Mouse (Mus musculus): ENCODE results near the gene Itga2b.
"Not testable (repeated sequence)": the region's sequence is repeated elsewhere in the genome, so short reads cannot be mapped to it uniquely, and the experiment has no call there.

The Itga2b gene

DNA sequence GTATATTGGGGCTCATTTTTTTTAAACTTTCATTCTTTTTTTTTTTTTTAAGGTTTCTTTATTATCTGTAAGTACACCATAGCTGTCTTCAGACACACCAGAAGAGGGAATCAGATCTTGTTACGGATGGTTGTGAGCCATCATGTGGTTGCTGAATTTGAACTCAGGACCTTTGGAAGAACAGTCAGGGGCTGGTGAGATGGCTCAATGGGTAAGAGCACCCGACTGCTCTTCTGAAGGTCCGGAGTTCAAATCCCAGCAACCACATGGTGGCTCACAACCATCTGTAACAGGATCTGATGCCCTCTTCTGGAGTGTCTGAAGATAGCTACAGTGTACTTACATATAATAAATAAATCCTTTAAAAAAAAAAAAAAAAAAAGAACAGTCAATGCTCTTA is 59.6 kb downstream of the Itga2b start:
- DNase-seq, result not testable (repeated sequence)

DNA sequence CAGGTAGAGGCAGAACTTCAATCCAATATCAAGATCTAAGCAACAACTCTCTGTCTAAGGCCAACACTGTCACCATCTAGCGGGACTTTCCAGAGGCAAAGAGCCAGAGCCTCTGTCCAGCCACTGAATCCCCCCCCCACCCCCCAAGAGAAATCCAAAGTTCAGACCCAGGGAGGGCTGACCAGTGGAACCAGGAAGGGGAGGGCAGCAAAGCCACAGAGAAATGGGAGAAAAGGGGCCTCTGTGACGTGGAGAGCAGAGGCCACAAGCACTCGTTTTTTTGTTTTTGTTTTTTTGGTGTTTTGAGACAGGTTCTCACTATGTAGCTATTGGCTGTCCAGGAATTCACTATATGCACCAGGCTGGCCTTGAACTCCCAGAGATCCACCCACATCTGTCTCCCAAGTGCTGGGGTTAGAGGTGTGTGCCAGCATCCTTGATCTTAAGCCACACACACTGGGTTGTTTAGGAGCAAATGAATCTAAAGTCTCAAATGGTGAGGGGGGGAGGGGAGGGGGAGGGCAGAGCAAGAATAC is 60.1 kb downstream of the Itga2b start:
- DNase-seq, result no peak

DNA sequence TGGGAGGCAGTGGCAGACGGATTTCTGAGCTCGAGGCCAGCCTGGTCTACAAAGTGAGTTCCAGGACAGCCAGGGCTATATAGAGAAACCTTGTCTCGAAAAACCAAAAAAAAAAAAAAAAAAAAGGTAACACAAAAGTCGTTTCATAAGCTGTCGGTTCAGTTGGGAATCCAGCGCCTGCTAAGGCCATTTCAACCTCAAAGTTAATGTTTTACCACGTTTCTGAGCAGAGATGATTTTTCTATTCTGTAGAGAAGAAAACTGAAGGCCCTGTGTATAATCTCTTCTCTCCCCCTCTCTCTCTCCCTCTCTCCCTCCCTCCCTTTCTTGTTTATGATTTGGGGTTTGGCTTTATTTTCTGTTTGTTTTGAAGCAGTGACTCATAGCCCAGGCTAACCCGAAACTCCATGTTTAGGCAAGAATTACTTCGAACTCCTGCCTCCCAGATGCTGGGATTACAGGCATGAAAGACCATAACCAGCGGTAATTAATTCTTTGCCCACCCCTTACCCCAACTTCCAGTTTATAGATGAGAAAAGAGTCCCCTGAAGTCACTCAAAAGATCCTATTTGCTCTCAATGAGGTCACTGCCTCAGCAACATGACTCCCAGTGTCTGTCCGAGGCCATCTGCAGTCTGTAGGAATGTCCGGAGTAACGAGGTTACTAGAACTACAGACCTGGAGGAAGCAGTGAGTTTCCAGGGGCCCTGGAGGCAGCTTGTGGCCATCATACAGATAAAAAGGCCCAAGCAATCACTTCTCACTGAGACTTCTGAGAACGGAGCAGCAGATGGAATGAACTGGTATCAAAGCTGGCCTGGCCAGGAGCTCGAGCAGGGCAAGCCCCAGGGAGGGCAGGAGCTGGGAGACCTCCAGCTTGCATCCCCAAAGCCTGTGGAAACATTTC is 60.8 kb downstream of the Itga2b start:
- DNase-seq, result no peak

DNA sequence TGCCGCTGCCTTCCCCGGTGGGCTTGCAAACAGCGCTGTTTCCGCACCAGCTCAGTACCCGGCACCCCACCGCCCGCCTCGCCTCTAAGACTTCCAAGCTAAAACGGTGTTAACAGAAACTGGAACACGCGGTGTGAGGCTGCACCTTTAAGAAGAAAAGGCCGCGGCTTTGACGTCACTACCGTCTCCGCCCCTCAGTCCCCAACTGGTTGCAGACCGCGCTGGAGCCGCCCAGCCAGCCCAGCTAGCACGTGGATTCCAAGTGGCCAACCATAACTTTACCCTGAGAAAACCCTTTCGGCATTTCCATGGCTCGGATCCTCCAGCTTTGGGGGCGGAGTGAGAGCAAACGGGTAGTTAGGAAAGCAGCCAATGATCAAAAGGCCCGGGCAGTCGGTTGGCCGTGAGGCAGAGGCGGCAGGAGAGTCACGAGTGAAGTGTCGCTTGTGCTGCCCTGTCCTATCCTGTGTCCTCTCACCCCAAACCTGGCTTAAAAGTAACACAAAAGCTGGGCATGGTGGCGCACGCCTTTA is 61.5 kb downstream of the Itga2b start:
- DNase-seq, result peak; percentile 97

DNA sequence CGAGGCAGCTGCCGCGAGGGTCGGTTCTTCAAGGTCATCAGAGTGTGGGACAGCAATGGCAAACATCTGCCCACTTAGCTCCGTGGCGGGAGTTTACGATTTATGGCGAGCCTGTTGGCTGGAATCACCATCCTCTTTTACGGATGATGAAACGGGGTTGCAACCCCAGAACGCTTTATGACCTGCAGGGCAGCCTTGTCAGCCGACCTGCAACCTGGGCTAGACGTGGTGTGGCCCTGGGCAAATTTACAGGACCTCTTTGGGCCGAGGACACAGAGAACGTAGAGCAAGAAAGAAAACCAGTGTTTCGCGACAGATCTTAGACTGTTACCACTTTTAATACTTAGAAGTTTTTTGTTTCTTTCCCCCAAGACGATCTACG is 62.1 kb downstream of the Itga2b start, which contains the start of gene Slc25a39:
Slc25a39 (minus strand) TSS at position 113 of the 382 bp plus-strand sequence.
- DNase-seq, result no peak

DNA sequence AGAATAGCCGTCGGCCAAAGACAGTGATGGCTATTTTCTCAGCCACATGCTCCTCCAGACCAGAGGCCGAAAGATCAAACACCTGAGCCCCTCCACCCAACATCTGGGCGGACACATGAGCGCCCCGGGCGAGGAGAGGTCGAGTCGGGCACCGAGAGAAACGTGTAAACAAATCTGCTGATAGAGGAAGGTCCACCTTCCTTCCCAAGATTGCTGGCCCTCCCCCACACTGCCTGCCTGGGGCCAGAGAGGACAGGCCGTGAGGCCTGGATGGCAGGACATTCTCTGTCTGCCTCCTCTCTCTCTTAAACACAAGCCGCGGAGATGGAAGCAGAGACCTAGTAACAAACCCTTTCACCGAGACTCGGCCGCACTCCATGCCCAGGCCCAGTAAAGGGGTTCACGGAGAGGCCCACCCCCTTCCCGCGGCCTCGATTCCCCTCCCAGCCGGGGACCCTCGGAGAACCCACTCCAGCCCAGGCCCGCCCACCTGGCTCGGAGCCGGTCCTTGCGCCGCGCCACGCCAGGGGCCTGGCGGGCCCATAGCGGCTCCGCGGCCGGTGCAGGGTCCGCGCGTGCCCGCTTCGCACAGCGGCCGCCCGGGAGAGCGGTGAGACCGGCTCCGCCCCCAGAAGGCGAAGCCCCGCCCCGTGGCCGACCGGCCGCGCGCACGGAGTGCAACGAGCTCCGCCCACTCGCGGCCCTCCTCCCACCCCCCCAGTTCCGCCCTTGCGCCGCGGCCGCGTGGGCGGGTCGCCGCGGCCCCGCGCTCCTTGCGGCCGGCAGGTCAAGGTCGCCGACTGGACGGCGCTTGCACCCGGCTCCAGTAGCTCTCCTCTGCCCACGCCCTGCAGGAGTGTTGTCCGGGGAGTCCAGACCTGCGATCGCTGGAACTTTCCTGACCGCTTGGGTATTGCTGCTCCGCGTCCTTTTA is 62.8 kb downstream of the Itga2b start:
- DNase-seq, result peak; percentile 91

DNA sequence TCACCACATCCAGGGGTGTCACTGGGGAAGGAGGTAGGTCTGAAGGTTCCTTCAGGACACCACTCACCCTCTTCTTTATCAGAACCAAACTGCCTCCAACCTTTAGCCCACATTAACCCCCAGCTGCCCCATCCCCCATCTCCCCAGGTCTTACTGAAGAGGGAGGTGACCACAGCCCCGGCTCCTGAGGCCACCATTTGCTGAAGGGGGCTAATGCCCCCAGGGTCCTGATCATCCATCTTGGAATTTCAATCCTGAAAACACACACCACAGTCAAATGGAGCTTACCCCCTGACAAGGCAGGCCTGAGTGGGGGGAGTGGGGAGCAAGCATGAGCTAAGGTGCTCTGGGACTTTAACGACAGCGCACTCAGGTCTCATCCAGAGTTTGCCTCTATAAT is 63.5 kb downstream of the Itga2b start:
- no peak for DNase-seq

DNA sequence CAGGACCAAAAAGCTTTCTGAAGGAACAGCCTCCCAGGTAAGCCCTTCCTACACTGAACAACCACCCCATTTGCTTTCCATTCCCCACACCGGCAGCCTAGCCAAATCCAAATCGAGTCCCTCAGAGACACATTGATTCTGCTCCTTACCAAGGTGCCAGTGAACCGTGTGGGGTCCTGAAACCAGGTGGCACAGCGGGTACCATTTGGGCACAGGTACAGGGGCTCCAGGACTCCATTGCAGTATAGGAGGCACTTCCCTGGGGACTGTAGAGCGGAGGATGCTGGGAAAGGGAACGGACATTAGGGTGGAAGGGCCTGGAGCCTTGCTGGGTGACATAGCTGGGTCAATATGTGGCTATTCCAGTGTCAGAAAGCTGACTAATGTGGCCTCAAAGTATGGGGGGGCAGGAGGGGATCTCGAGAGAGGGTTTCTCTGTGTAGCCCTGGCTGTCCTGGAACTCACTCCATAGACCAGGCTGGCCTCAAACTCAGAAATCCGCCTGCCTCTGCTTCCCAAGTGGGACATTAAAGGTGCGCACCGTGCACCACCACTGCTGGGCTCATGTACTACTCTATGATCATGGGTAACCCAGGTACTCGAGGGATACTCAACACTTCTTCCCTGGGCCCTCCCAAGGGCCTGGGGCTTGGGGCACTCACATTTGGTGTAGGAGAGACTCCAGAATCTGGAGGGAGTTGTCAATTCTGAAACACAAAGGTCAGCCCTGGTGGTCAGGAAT is 64.2 kb downstream of the Itga2b start:
- no peak for DNase-seq

DNA sequence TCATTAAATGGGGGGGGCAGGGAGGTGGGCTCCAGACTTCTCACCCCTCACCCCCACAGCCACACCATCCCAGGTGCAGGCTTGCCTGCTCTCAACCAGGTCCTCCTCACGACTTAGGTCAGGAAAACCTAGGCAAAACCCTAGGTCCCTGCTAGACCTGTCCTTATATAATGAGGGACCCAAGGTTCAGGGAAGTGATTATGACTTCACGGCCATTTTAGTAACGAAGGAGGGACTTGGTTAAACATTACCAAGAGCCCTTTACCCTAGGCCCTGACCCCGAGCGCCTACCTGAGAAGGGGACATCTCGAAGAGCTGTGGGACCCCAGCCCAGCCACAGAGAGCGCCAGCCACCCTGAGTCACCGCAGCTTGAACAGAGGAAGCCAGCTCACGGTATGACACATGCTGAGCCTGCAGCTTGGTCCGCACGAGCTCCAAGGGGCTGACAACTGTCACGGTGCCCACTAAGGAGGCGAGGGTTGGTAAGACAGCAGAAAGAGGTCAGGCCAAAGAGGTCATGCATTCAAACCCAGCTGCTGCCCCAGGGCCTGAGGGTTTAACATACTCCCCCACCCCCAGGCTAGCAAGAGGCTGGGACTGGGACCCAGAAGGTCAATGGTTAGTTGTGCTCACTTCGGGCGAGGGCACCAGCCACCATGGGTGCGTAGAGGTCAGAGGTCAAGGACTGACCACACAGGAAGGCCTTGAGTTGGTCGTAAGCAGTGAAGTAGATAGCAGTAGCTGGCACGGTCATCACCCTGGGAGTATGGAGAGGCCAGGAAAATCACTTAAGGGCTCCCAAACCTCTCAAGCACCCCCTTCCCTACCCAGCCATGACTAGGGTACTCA is 65.5 kb downstream of the Itga2b start:
- DNase-seq, result no peak

DNA sequence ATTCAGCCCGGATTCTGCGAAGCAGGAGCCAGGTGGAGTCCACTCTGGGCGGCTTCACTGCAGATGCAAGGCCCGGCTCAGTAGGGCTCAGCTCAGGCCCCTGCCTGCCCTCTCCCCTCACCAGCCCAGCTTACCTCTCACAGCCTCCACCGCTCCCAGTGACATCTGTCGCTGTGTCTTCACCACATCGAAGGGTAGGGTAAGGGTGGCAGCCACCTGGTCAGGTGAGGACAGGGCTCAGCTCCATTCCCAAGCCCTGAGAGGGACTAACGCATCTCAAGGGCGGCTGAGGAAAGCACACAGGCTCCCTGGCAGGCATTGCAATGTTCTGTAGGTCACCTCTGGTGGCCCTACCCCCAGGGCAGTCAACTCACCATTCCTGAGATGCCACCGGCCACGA is 66.3 kb downstream of the Itga2b start:
- no peak for DNase-seq
